Mouse (Mus musculus): ENCODE measurements around the gene Neurog1. TPM values are rescaled to one million over a fixed set of nuclear protein-coding genes. Genes with fewer than 3 reads are reported as not detected.

Gene Neurog1
- polyA plus RNA-seq, 2 experiments from 2014 or later: not detected

- ATAC-seq: no peak
Observed at GRCm38 (mm10) chr13:56209067-56209411, 42.9 kb downstream of the Neurog1 start.

- ATAC-seq: no peak
Observed at GRCm38 (mm10) chr13:56208225-56209066, 43.5 kb downstream of the Neurog1 start.

Other genes with a start within 250 kb of the Neurog1 start
- 100 to 1,000 TPM; 106 to 135 TPM for gene H2afy, start 115.8 kb downstream of the Neurog1 start, polyA plus RNA-seq (2017; shearing (Covaris generic))
- under 1 TPM in 1 of 2 experiments, not detected in 1; 0.22 TPM for gene Tifab, start 73.3 kb downstream of the Neurog1 start, polyA plus RNA-seq (2017; shearing (Covaris generic))
- gene Cxcl14, start 44.4 kb upstream of the Neurog1 start, polyA plus RNA-seq (2017; shearing (Covaris generic)): not detected
- not detected for gene Gm3045, start 174.4 kb upstream of the Neurog1 start, polyA plus RNA-seq (2017; shearing (Covaris generic))
- gene Slc25a48, start 186.2 kb upstream of the Neurog1 start, polyA plus RNA-seq (2017; shearing (Covaris generic)): not detected
- gene Il9, start 230.1 kb upstream of the Neurog1 start, polyA plus RNA-seq (2017; shearing (Covaris generic)): not detected

Measured in CD4-positive, CD25-positive, alpha-beta regulatory T cell, adult 4 months (primary cell).